Mouse (Mus musculus) E14TG2a.4 (cell line): ENCODE measurements at regions not wholly inside any gene's neighbourhood (a gene's known extent, or its start where the extent isn't known, plus 50 kb on each side); places are given as distances from the start of the nearest gene placed in this dataset.

Experiments
- CTCF ChIP-seq: conservative IDR thresholded peaks from 2 replicates; pipeline ENCODE4 v1.5.1; 2014; ENCODE audit warnings: low read length
- NANOG ChIP-seq: IDR thresholded peaks from 2 replicates; pipeline ENCODE4 v1.6.1; 2014; ENCODE audit warnings: borderline replicate concordance, low read length, mixed read lengths
- POU5F1 ChIP-seq: IDR thresholded peaks from 2 replicates; pipeline ENCODE4 v1.6.1; 2014; ENCODE audit warnings: low read length, borderline replicate concordance

DNA sequence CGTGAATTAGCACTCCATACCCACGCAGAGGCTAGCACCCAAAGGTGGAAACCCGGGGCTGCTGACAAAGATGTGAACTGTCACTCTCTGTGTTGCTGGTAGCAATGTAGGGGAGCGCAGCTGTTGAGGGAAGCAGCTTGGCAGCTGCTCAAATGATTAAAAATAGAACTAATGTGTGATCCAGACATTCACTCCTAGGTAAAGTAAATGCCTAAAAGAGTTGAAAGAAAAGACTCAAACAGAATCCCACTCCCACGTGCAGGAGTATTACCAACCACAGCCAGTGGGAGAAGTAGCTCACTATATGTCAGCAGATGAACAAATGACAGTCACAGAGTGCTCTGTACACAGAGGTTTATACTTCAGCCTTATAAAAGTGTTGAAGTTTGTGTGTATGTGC is 558.0 kb downstream of the Ptprc start:
- no peak for TF ChIP-seq CTCF
- no peak for TF ChIP-seq NANOG
- TF ChIP-seq POU5F1, result no peak
